Mouse (Mus musculus) liver, embryonic 16.5 days (tissue): ENCODE results near the gene Pi4k2b. TPM values are rescaled to one million over a fixed set of nuclear protein-coding genes. Genes with fewer than 3 reads are reported as not detected.
"Not testable (repeated sequence)": the region's sequence is repeated elsewhere in the genome, so short reads cannot be mapped to it uniquely, and the experiment has no call there.

Experiments
- ATAC-seq: fragments of 200-750 bp; cut with Nextera tagmentation; 2 replicates; pipeline ENCODE4 v1.8.0; 2017; ENCODE audit warnings: low read depth, mild to moderate bottlenecking, moderate number of reproducible peaks, moderate library complexity
- H3K27ac ChIP-seq: fragments of 300-500 bp; sonication (generic); 2 replicates; pipeline ENCODE4 v1.5.1; 2014; ENCODE audit warnings: mild to moderate bottlenecking, low read length
- H3K27me3 ChIP-seq: fragments of 300-500 bp; sonication (generic); 2 replicates; pipeline ENCODE4 v1.6.1; 2014; ENCODE audit warnings: low read depth, low read length, mixed read lengths; ENCODE audit not compliant: control insufficient read depth, insufficient read depth
- H3K36me3 ChIP-seq: fragments of 300-500 bp; sonication (generic); 2 replicates; pipeline ENCODE4 v1.6.1; 2014; ENCODE audit warnings: mild to moderate bottlenecking; ENCODE audit not compliant: control insufficient read depth, insufficient read depth
- H3K4me1 ChIP-seq: fragments of 300-500 bp; sonication (generic); 2 replicates; pipeline ENCODE4 v1.6.1; 2014; ENCODE audit warnings: low read depth, low read length, mixed read lengths; ENCODE audit not compliant: control insufficient read depth
- H3K4me2 ChIP-seq: fragments of 300-500 bp; sonication (generic); 2 replicates; pipeline ENCODE4 v1.6.1; 2014; ENCODE audit warnings: low read depth, low read length, mixed read lengths
- H3K4me3 ChIP-seq: fragments of 300-500 bp; sonication (generic); 2 replicates; pipeline ENCODE4 v1.5.1; 2014; ENCODE audit warnings: low read depth, mild to moderate bottlenecking, low read length
- H3K9ac ChIP-seq: fragments of 300-500 bp; sonication (generic); 2 replicates; pipeline ENCODE4 v1.6.1; 2014; ENCODE audit warnings: low read depth, low read length
- H3K9me3 ChIP-seq: fragments of 300-500 bp; sonication (generic); replicated peaks from 2 replicates; pipeline ENCODE4 v1.6.1; 2016; ENCODE audit warnings: low read length; ENCODE audit not compliant: control insufficient read depth
- WGBS: fragments of 180-500 bp; shearing (Covaris S2); extraction: QIAGEN DNeasy Blood & Tissue Kit; methylation state at CpG from one replicate; pipeline ENCODE4 v1.1.7; 2014; ENCODE audit not compliant: insufficient replicate concordance; 5-methylcytosine and 5-hydroxymethylcytosine counted together
- polyA plus RNA-seq: library from polyadenylated mRNA; unstranded; fragments of >200 nt; fragmentation: Nextera tagmentation; extraction: Ambion mirVana; gene quantifications from 2 replicates; pipeline ENCODE4 v1.2.1, GENCODE M21; 2015

Gene Pi4k2b
- 14.4 and 15.8 TPM in 2 replicates for polyA plus RNA-seq

DNA sequence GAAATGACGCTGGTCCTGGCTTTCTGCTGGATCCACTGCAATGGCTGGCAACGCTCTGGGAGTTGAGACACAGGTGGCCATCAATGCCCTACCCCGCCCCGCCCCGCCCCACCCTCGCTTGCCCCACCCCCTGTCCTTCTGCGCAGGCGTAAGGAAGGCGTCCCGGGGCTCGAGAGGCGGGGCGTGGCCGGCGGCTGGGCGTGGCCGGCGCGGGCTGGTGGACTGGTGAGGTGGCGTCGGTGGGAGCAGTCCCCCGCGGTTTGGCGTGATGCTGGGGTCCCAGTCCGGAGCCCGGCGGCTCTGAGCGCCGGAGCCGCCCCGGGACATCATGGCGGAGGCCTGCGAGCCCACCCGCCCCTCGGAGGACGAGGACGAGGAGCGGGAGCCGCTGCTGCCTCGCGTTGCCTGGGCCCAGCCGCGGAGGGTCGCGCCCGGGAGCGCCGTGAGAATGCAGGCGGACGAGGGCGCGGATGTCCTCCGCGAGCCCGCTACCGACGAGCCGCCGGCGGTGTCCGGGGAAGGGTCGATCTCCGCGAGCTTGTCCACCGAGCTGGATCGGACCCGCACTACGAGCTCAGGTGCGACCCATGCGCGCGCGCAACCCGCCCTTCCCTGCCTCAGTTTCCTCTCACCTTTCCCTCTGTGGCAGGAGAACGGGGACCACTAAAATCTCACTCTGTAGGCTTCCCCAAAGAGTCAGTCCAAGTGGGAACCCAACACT lies at the start of gene Pi4k2b:
Gene Pi4k2b (plus strand): TSS at position 184 of the 721 bp plus-strand sequence.
- peak; percentile 96 for ATAC-seq
- Histone ChIP-seq H3K4me2 (peak within 1 kb of the TSS; percentile 75), H3K27me3 (no peaks in the 10 kb centered on the region), H3K4me3 (peak within 1 kb of the TSS; percentile 95), H3K9ac (peak within 1 kb of the TSS; percentile 96), H3K27ac (peak within 1 kb of the TSS; percentile 91), H3K36me3 (no peaks in the 10 kb centered on the region; the same call in 1 of the 2 replicates), H3K9me3 (no peaks in the 10 kb centered on the region), H3K4me1 (peaks cover 13% of the 10 kb centered on the region)
- WGBS = under 1% methylated on average over 72 of the region's 75 CpGs

- 51% methylated on average over 1 of the region's 1 CpGs for WGBS
- H3K4me3 ChIP-seq = no peak overlapping the region
- H3K4me2 ChIP-seq = no peak overlapping the region
- no peak overlapping the region for H3K9ac ChIP-seq
- ATAC-seq = no peak
- no peaks in the 10 kb centered on the region for H3K27me3 ChIP-seq
- H3K36me3 ChIP-seq = no peaks in the 10 kb centered on the region
- no peaks in the 10 kb centered on the region for H3K9me3 ChIP-seq
- H3K4me1 ChIP-seq = no peaks in the 10 kb centered on the region
- no peak overlapping the region for H3K27ac ChIP-seq
Measured at GRCm38 (mm10) chr5:52697291-52697690, 44.1 kb upstream of the Pi4k2b start.

GRCm38 (mm10) chr5:52697882-52698440 lies 43.4 kb upstream of the Pi4k2b start:
- not testable (repeated sequence) for H3K4me3 ChIP-seq, H3K9me3 ChIP-seq, ATAC-seq, H3K4me2 ChIP-seq, H3K27ac ChIP-seq, H3K27me3 ChIP-seq, H3K9ac ChIP-seq, H3K4me1 ChIP-seq, H3K36me3 ChIP-seq
- WGBS = 69% methylated on average over 7 of the region's 7 CpGs

GRCm38 (mm10) chr5:52704562-52704961 lies 36.8 kb upstream of the Pi4k2b start:
- ATAC-seq = peak; percentile 68
- 34% methylated on average over 4 of the region's 4 CpGs for WGBS
- Histone ChIP-seq H3K27ac (no peak overlapping the region), H3K27me3 (no peaks in the 10 kb centered on the region), H3K36me3 (no peaks in the 10 kb centered on the region), H3K4me2 (no peak overlapping the region), H3K4me3 (no peak overlapping the region), H3K9ac (no peak overlapping the region), H3K4me1 (peaks cover 6% of the 10 kb centered on the region; the same call in 1 of the 2 replicates), H3K9me3 (no peaks in the 10 kb centered on the region)

- no peaks in the 10 kb centered on the region for H3K36me3 ChIP-seq
- peak overlapping the region; percentile 24; the same call in 1 of the 2 replicates for H3K9ac ChIP-seq
- peak overlapping the region; percentile 44 for H3K4me3 ChIP-seq
- ATAC-seq = peak; percentile 100
- peaks cover 10% of the 10 kb centered on the region for H3K4me1 ChIP-seq
- H3K9me3 ChIP-seq = no peaks in the 10 kb centered on the region
- H3K27me3 ChIP-seq = no peaks in the 10 kb centered on the region
- peak overlapping the region; percentile 43 for H3K4me2 ChIP-seq
- H3K27ac ChIP-seq = peak overlapping the region; percentile 43
Measured at GRCm38 (mm10) chr5:52712704-52713103, 28.7 kb upstream of the Pi4k2b start.

DNA sequence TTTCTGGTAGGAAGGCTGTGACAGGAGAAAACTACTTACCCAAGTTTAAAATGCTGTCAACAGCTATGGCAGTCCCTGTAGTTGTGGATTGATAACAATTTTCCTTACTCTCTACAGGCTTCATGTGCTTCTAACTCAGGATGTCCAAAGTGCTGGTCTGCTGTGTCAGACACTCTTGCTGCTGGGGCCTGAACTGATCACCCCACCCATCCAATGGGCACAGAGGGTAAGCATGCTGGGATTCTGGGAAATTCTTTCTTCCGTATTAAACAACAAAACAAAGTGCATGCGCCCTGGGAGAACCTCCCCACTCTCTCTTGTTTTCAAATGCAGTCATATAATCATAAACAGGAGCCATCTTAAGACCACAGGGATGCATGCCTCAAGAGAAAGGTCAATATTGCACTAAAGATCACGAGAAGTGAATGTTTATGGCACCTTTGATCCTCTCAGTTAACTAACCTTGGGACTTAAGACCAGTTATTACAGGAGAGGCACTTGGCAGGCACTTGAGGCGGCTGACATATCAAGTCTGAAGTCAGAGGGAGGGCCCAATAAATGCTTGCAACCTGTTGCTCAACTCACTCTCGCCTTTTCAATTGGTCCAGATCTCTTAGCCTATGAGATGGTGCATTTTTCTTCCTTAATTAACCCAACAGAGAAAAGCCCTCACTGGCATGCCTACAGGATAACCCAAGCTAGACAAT lies 24.5 kb upstream of the Pi4k2b start:
- Histone ChIP-seq H3K4me2 (no peak overlapping the region), H3K9ac (no peak overlapping the region), H3K4me1 (peaks cover 10% of the 10 kb centered on the region), H3K9me3 (no peaks in the 10 kb centered on the region), H3K27ac (no peak overlapping the region), H3K27me3 (no peaks in the 10 kb centered on the region), H3K36me3 (no peaks in the 10 kb centered on the region), H3K4me3 (no peak overlapping the region)
- WGBS = 67% methylated on average over 5 of the region's 5 CpGs
- ATAC-seq = no peak

GRCm38 (mm10) chr5:52721003-52721402 lies 20.4 kb upstream of the Pi4k2b start:
- Histone ChIP-seq H3K9ac (no peak overlapping the region), H3K27me3 (no peaks in the 10 kb centered on the region), H3K9me3 (no peaks in the 10 kb centered on the region), H3K4me2 (no peak overlapping the region), H3K4me3 (no peak overlapping the region), H3K4me1 (no peaks in the 10 kb centered on the region), H3K27ac (no peak overlapping the region), H3K36me3 (no peaks in the 10 kb centered on the region)
- ATAC-seq = no peak
- 76% methylated on average over 8 of the region's 8 CpGs for WGBS

- Histone ChIP-seq H3K9me3 (no peaks in the 10 kb centered on the region), H3K4me2 (no peak overlapping the region), H3K4me1 (no peaks in the 10 kb centered on the region), H3K36me3 (no peaks in the 10 kb centered on the region), H3K27me3 (no peaks in the 10 kb centered on the region; the same call in none of the 2 replicates), H3K27ac (no peak overlapping the region), H3K4me3 (no peak overlapping the region), H3K9ac (no peak overlapping the region)
- 55% methylated on average over 5 of the region's 5 CpGs for WGBS
- no peak for ATAC-seq
Measured at GRCm38 (mm10) chr5:52727747-52728146, 13.6 kb upstream of the Pi4k2b start.

- ATAC-seq = peak; percentile 56; the same call in 1 of the 2 replicates
- Histone ChIP-seq H3K27me3 (no peaks in the 10 kb centered on the region; the same call in none of the 2 replicates), H3K9ac (no peak overlapping the region), H3K4me2 (no peak overlapping the region), H3K4me1 (no peaks in the 10 kb centered on the region), H3K36me3 (no peaks in the 10 kb centered on the region), H3K9me3 (no peaks in the 10 kb centered on the region), H3K4me3 (no peak overlapping the region), H3K27ac (no peak overlapping the region)
- 50% methylated on average over 4 of the region's 4 CpGs for WGBS
Measured at GRCm38 (mm10) chr5:52732811-52733210, 8.6 kb upstream of the Pi4k2b start.
